Mouse (Mus musculus): ENCODE measurements around the gene Atp6v0e2. TPM values are rescaled to one million over a fixed set of nuclear protein-coding genes. Genes with fewer than 3 reads are reported as not detected.

Atp6v0e2 gene
- total RNA-seq (2012; rRNA removed) (not detected in 2 replicates), polyA plus RNA-seq (2012; ENCODE audit: insufficient read depth in 1 of 2, insufficient read length in 2 of 2, low read depth in 1 of 2, low replicate concordance in 2 of 2, missing spikeins in 1 of 2) (not detected)

DNA sequence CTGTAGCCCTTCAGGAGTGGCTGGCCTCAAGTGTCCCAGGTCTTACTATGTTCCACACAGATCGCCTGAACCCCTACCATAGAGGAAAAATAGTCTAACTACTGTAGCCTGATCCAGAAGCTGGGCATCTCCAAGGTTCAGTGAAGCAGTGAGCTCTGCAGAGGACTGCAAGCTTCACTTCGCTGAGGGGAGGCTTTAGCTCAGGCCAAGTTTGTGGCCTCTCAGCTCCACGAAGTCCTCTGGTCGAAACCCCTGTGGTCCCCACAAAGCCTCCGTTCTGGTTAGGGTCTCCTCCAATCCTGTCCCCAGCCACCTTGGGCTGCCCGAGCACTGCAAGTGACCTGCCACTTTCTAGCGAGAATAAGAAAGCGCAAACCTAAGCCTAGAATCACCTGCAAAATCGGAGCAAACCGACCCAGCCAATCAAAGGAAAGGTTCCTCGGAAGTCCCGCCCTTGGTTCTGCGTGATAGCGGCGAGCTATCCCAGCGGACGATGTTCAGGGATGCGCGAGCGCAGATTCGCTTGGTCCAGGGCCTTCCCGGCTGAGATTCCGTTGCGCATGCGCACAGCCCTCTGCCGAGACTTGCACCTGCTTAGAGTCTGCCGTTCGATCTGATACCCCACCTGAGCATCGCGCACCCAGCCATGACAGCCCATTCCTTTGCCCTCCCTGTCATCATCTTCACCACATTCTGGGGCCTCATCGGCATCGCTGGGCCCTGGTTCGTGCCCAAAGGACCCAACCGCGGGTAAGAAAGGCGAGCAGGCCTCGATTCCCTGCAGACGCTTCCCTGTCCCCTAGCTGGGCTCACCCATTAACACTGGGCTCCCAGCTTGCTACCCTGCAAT is at the start of gene Atp6v0e2:
TSS of gene Atp6v0e2 (plus strand) at position 511 of the 850 bp plus-strand sequence.
- Histone ChIP-seq H3K36me3 (ENCODE audit: control insufficient read depth in 1 of 2, insufficient read depth in 2 of 2, low read length in 2 of 2) (no peaks in the 10 kb centered on the region), H3K27ac (ENCODE audit: control insufficient read depth, low read depth, low read length) (no peak within 1 kb of the TSS), H3K9me3 (replicated peaks; ENCODE audit: insufficient read depth, low read length) (no peaks in the 10 kb centered on the region), H3K9ac (ENCODE audit: control insufficient read depth, low read depth, low read length, poor library complexity, severe bottlenecking) (no peak within 1 kb of the TSS), H3K4me3 (ENCODE audit: control insufficient read depth in 1 of 2, insufficient read depth in 1 of 2, low read depth in 2 of 2, low read length in 2 of 2) (no peak within 1 kb of the TSS), H3K79me2 (ENCODE audit: control insufficient read depth, insufficient read depth, low read length, poor library complexity) (no peaks in the 10 kb centered on the region), H3K27me3 (ENCODE audit: control insufficient read depth in 1 of 2, insufficient read depth in 2 of 2, low read length in 2 of 2) (no peaks in the 10 kb centered on the region), H3K4me1 (ENCODE audit: control insufficient read depth in 1 of 2, insufficient read depth in 2 of 2, low read length in 2 of 2) (no peaks in the 10 kb centered on the region)
- TF ChIP-seq KAT2A (conservative IDR thresholded peaks at IDR 0.05; ENCODE audit: low read depth, low read length) (no peak), NELFE (IDR thresholded peaks at IDR 0.05; ENCODE audit: low read depth, low read length) (no peak), MYB (IDR thresholded peaks at IDR 0.05; ENCODE audit: low read depth, low read length) (no peak), RCOR1 (IDR thresholded peaks at IDR 0.05; ENCODE audit: low read depth, low read length) (no peak), GABPA (IDR thresholded peaks at IDR 0.05; ENCODE audit: low read depth, low read length) (no peak), EP300 (IDR thresholded peaks at IDR 0.05; ENCODE audit: low read depth in 1 of 2, low read length in 2 of 2) (no peak), SIN3A (IDR thresholded peaks at IDR 0.05; ENCODE audit: low read length) (no peak), NRF1 (IDR thresholded peaks at IDR 0.05; ENCODE audit: insufficient read depth, low read depth, low read length, poor library complexity, severe bottlenecking) (no peak)
- DNase-seq (ENCODE audit: low read depth, low spot score) = no peak

DNA sequence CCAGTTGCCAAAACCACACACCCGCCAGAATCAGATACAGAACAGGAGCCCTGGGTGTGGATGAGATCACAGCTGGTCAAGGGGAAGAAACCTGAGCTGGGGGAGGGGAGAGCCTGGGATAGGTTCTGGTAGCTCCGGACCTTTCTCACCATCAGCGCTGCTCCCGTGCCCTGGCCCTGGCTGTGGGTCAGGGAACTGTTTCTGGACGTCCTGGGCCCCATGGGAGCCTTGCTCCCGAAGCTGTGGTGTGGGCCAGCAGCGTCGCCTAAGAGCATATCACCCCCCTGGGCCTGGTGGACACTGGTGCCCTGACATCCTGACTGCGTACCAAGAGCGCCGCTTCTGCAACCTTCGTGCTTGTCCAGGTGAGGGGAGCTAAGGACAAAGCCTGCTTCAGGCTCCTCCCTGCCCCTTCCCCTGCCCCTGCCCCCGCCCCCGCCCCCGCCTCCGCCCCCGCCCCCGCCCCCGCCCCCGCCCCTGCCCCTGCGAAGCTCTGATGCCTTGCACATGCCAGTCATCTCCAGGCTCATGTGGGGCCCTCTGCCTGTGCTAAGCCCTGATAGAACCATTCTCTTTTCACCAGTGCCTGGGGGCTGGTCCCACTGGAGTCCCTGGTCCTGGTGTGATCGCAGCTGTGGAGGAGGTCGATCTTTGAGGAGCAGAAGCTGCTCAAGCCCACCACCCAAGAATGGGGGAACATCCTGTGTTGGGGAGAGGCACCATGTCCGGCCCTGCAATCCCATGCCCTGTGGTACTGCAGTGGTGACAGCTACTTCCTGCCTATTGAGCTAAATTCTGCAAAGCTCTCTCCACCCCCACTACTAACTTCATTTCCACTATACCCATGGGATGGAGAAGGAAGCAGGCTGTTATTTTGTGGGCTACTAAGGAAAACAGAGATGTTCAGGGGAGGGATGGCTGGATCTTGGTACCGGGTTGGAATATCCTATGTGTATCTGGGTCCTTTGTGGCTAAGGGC is 49.4 kb upstream of the Atp6v0e2 start:
- no peaks in the 10 kb centered on the region for H3K4me1 ChIP-seq (ENCODE audit: control insufficient read depth in 1 of 2, insufficient read depth in 2 of 2, low read length in 2 of 2)
- no peak overlapping the region for H3K27ac ChIP-seq (ENCODE audit: control insufficient read depth, low read depth, low read length)
- H3K27me3 ChIP-seq (ENCODE audit: control insufficient read depth in 1 of 2, insufficient read depth in 2 of 2, low read length in 2 of 2) = no peaks in the 10 kb centered on the region
- H3K9ac ChIP-seq (ENCODE audit: control insufficient read depth, low read depth, low read length, poor library complexity, severe bottlenecking) = no peak overlapping the region
- no peaks in the 10 kb centered on the region for H3K79me2 ChIP-seq (ENCODE audit: control insufficient read depth, insufficient read depth, low read length, poor library complexity)
- no peak overlapping the region for H3K4me3 ChIP-seq (ENCODE audit: control insufficient read depth in 1 of 2, insufficient read depth in 1 of 2, low read depth in 2 of 2, low read length in 2 of 2)
- no peak for TF ChIP-seq NELFE (IDR thresholded peaks at IDR 0.05; ENCODE audit: low read depth, low read length)
- TF ChIP-seq CHD1 (IDR thresholded peaks at IDR 0.05; ENCODE audit: low read depth, low read length) = no peak
- no peak for TF ChIP-seq USF2 (IDR thresholded peaks at IDR 0.05; ENCODE audit: borderline replicate concordance in 1 of 2, insufficient read depth in 1 of 2, low read depth in 1 of 2, low read length in 2 of 2)
- no peak for TF ChIP-seq POLR2AphosphoS2 (IDR thresholded peaks at IDR 0.05; ENCODE audit: low read length)
- TF ChIP-seq POLR2A (IDR thresholded peaks at IDR 0.05; ENCODE audit: control insufficient read depth in 1 of 2, insufficient read depth in 1 of 2, low read depth in 1 of 2, low read length in 2 of 2, poor library complexity in 1 of 2) = no peak
- TF ChIP-seq ETS1 (IDR thresholded peaks at IDR 0.05; ENCODE audit: low read depth, low read length) = no peak
- no peak for TF ChIP-seq CHD2 (IDR thresholded peaks at IDR 0.05; ENCODE audit: low read length)
- no peak for TF ChIP-seq MAZ (IDR thresholded peaks at IDR 0.05; ENCODE audit: low read depth, low read length)
- TF ChIP-seq USF1 (IDR thresholded peaks at IDR 0.05; ENCODE audit: low read depth, low read length) = no peak
- TF ChIP-seq MYB (IDR thresholded peaks at IDR 0.05; ENCODE audit: low read depth, low read length) = no peak
- no peak for TF ChIP-seq NRF1 (IDR thresholded peaks at IDR 0.05; ENCODE audit: insufficient read depth, low read depth, low read length, poor library complexity, severe bottlenecking)
- no peak for TF ChIP-seq BHLHE40 (IDR thresholded peaks at IDR 0.05; ENCODE audit: borderline replicate concordance, low read depth, low read length)
- H3K36me3 ChIP-seq (ENCODE audit: control insufficient read depth in 1 of 2, insufficient read depth in 2 of 2, low read length in 2 of 2) = no peaks in the 10 kb centered on the region
- DNase-seq (ENCODE audit: low read depth, low spot score) = no peak
- H3K9me3 ChIP-seq (replicated peaks; ENCODE audit: insufficient read depth, low read length) = no peaks in the 10 kb centered on the region
